Mouse (Mus musculus): ENCODE results near the gene Swt1. TPM values are rescaled to one million over a fixed set of nuclear protein-coding genes. Genes with fewer than 3 reads are reported as not detected.
"Not testable (repeated sequence)": the region's sequence is repeated elsewhere in the genome, so short reads cannot be mapped to it uniquely, and the experiment has no call there.

Swt1 gene
- 17.0 and 18.3 TPM in 2 replicates for polyA plus RNA-seq (2016; fragmentation: Nextera tagmentation; extraction: Ambion mirVana)

GRCm38 (mm10) chr1:151428263-151429221 lies at the start of gene Swt1, which contains the start of gene Trmt1l:
TSS of gene Swt1 (minus strand) at chr1:151428455.
TSS of gene Trmt1l (plus strand) at chr1:151428542.
- H3K4me1 ChIP-seq: peaks cover 14% of the 10 kb centered on the region
- no peaks in the 10 kb centered on the region for H3K27me3 ChIP-seq (ENCODE audit: insufficient read depth, poor library complexity, severe bottlenecking)
- peaks cover 4% of the 10 kb centered on the region; the same call in 1 of the 2 replicates for H3K36me3 ChIP-seq
- no peaks in the 10 kb centered on the region for H3K9me3 ChIP-seq
- peak within 1 kb of the TSS; percentile 96 for H3K4me3 ChIP-seq
- WGBS: under 1% methylated on average over 74 of the region's 74 CpGs
- peak within 1 kb of the TSS; percentile 98 for H3K27ac ChIP-seq
- peak; percentile 100 for DNase-seq (ENCODE audit: low spot score)

- DNase-seq (ENCODE audit: low spot score); H3K4me3 ChIP-seq; H3K27ac ChIP-seq; H3K9me3 ChIP-seq; H3K27me3 ChIP-seq (ENCODE audit: insufficient read depth, poor library complexity, severe bottlenecking); H3K4me1 ChIP-seq: not testable (repeated sequence)
- 89% methylated on average over 8 of the region's 8 CpGs for WGBS
- peaks cover 86% of the 10 kb centered on the region for H3K36me3 ChIP-seq
These were observed 44.1 kb upstream of the Swt1 start for GRCm38 (mm10) chr1:151472386-151472785.

- Histone ChIP-seq H3K27me3 (ENCODE audit: insufficient read depth, poor library complexity, severe bottlenecking) (no peaks in the 10 kb centered on the region), H3K9me3 (no peaks in the 10 kb centered on the region), H3K4me3 (no peak overlapping the region), H3K36me3 (peaks cover 85% of the 10 kb centered on the region), H3K27ac (no peak overlapping the region), H3K4me1 (no peaks in the 10 kb centered on the region)
- WGBS: 78% methylated on average over 7 of the region's 7 CpGs
- no peak for DNase-seq (ENCODE audit: low spot score)
These were observed 43.2 kb upstream of the Swt1 start for GRCm38 (mm10) chr1:151471429-151471828.

DNA sequence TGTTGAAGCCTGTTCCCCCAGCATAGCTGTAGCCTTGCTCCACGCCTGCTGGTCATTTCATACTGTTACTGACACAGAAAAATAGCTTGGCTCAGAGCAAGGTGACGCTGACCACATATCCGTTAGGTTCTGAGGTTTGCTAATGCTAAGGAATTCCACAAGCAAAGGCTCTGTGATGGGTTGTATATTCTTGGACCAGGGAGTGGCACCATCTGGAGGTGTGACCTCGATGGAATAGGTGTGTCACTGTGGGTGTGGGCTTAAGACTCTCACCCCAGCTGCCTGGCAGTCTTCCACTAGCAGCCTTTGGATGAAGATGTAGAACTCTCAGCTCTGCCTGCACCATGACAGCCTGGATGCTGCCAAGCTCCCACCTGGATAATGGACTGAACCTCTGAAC lies 38.3 kb upstream of the Swt1 start:
- H3K36me3 ChIP-seq: peaks cover 44% of the 10 kb centered on the region
- 87% methylated on average over 4 of the region's 4 CpGs for WGBS

GRCm38 (mm10) chr1:151464914-151465313 lies 36.7 kb upstream of the Swt1 start:
- no peak for DNase-seq (ENCODE audit: low spot score)
- no peak overlapping the region for H3K4me3 ChIP-seq
- WGBS: 36% methylated on average over 4 of the region's 4 CpGs
- H3K27me3 ChIP-seq (ENCODE audit: insufficient read depth, poor library complexity, severe bottlenecking): no peaks in the 10 kb centered on the region
- H3K27ac ChIP-seq: no peak overlapping the region
- H3K36me3 ChIP-seq: peaks cover 43% of the 10 kb centered on the region
- no peaks in the 10 kb centered on the region for H3K4me1 ChIP-seq
- no peaks in the 10 kb centered on the region for H3K9me3 ChIP-seq

More for the DNA sequence above, 38.3 kb upstream of the Swt1 start:
- no peak overlapping the region for H3K4me3 ChIP-seq
- no peaks in the 10 kb centered on the region for H3K4me1 ChIP-seq
- H3K27me3 ChIP-seq (ENCODE audit: insufficient read depth, poor library complexity, severe bottlenecking): no peaks in the 10 kb centered on the region
- H3K27ac ChIP-seq: no peak overlapping the region
- H3K9me3 ChIP-seq: no peaks in the 10 kb centered on the region
- DNase-seq (ENCODE audit: low spot score): no peak

GRCm38 (mm10) chr1:151461265-151461664 lies 33.0 kb upstream of the Swt1 start:
- H3K27me3 ChIP-seq (ENCODE audit: insufficient read depth, poor library complexity, severe bottlenecking): no peaks in the 10 kb centered on the region
- H3K4me3 ChIP-seq: no peak overlapping the region
- WGBS: 78% methylated on average over 9 of the region's 9 CpGs
- H3K27ac ChIP-seq: no peak overlapping the region
- H3K9me3 ChIP-seq: no peaks in the 10 kb centered on the region
- H3K36me3 ChIP-seq: peaks cover 47% of the 10 kb centered on the region
- no peak for DNase-seq (ENCODE audit: low spot score)
- no peaks in the 10 kb centered on the region for H3K4me1 ChIP-seq

- Histone ChIP-seq H3K27ac (no peak overlapping the region), H3K27me3 (ENCODE audit: insufficient read depth, poor library complexity, severe bottlenecking) (no peaks in the 10 kb centered on the region), H3K9me3 (no peaks in the 10 kb centered on the region), H3K36me3 (peaks cover 74% of the 10 kb centered on the region), H3K4me1 (no peaks in the 10 kb centered on the region), H3K4me3 (no peak overlapping the region)
- no peak for DNase-seq (ENCODE audit: low spot score)
- 69% methylated on average over 5 of the region's 5 CpGs for WGBS
These were observed 28.8 kb upstream of the Swt1 start for GRCm38 (mm10) chr1:151457087-151457486.

GRCm38 (mm10) chr1:151451946-151452345 lies 23.7 kb upstream of the Swt1 start:
- H3K36me3 ChIP-seq: peaks cover 78% of the 10 kb centered on the region
- H3K27ac ChIP-seq: no peak overlapping the region
- no peaks in the 10 kb centered on the region for H3K27me3 ChIP-seq (ENCODE audit: insufficient read depth, poor library complexity, severe bottlenecking)
- no peak for DNase-seq (ENCODE audit: low spot score)
- no peak overlapping the region for H3K4me3 ChIP-seq
- H3K9me3 ChIP-seq: no peaks in the 10 kb centered on the region
- 95% methylated on average over 11 of the region's 11 CpGs for WGBS
- no peaks in the 10 kb centered on the region for H3K4me1 ChIP-seq

GRCm38 (mm10) chr1:151450851-151451250 lies 22.6 kb upstream of the Swt1 start:
- no peaks in the 10 kb centered on the region for H3K4me1 ChIP-seq
- H3K27me3 ChIP-seq (ENCODE audit: insufficient read depth, poor library complexity, severe bottlenecking): no peaks in the 10 kb centered on the region
- H3K9me3 ChIP-seq: no peaks in the 10 kb centered on the region
- 94% methylated on average over 1 of the region's 2 CpGs for WGBS
- no peak overlapping the region for H3K27ac ChIP-seq
- H3K4me3 ChIP-seq: no peak overlapping the region
- H3K36me3 ChIP-seq: peaks cover 82% of the 10 kb centered on the region
- DNase-seq (ENCODE audit: low spot score): no peak

GRCm38 (mm10) chr1:151449866-151450265 lies 21.6 kb upstream of the Swt1 start:
- Histone ChIP-seq H3K27me3 (ENCODE audit: insufficient read depth, poor library complexity, severe bottlenecking) (no peaks in the 10 kb centered on the region), H3K27ac (no peak overlapping the region)
- 94% methylated on average over 10 of the region's 10 CpGs for WGBS

DNA sequence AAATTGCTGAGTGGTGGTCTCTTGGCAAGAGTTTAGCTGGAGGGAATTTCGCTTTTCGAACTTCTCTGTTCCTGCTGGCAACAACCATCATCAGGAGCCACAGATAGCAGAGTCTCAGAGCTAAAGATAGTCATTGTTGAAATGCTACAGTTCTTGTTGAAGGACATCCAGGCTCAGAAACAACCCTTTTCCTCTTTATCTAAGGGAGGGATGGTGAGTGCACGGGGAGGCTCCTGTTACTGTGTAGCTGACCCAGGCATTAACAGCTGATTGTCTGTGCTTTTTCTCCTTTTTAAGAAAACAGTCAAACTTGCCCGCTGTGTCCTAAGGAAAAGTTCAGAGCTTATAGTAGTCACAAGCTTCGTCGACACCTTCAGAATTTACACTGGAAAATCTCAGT lies 7.2 kb upstream of the Swt1 start:
- H3K36me3 ChIP-seq: peaks cover 61% of the 10 kb centered on the region
- peaks cover 8% of the 10 kb centered on the region for H3K4me1 ChIP-seq
- H3K4me3 ChIP-seq: no peak overlapping the region
- H3K9me3 ChIP-seq: no peaks in the 10 kb centered on the region
- no peaks in the 10 kb centered on the region for H3K27me3 ChIP-seq (ENCODE audit: insufficient read depth, poor library complexity, severe bottlenecking)
- H3K27ac ChIP-seq: peak overlapping the region; percentile 73
- no peak for DNase-seq (ENCODE audit: low spot score)
- WGBS: 58% methylated on average over 6 of the region's 6 CpGs

More at GRCm38 (mm10) chr1:151449866-151450265, 21.6 kb upstream of the Swt1 start:
- H3K4me3 ChIP-seq: no peak overlapping the region
- H3K36me3 ChIP-seq: peaks cover 89% of the 10 kb centered on the region
- no peaks in the 10 kb centered on the region for H3K9me3 ChIP-seq
- H3K4me1 ChIP-seq: no peaks in the 10 kb centered on the region
- no peak for DNase-seq (ENCODE audit: low spot score)

DNA sequence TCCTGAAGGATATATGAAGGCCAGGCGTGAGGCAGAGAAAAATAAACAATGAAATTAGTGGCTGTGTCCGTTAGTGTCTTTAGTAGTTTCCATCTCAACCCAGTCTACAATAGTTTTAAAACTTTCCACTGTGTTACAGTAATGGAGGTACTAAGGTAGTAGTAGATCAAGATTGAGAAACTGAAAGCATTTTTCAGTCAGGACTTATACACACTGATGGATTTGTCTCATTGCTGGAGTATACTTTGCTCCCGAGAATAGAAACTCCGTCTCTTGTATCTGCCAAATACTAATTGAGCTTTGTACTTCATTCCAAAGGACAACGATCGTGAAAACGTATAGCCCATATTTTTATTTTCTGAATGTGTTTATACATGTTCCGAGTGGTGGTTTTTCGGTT lies 1.1 kb upstream of the Swt1 start:
- Histone ChIP-seq H3K4me1 (peaks cover 14% of the 10 kb centered on the region), H3K9me3 (no peaks in the 10 kb centered on the region), H3K27me3 (ENCODE audit: insufficient read depth, poor library complexity, severe bottlenecking) (no peaks in the 10 kb centered on the region), H3K27ac (peak overlapping the region; percentile 98), H3K4me3 (peak overlapping the region; percentile 96), H3K36me3 (peaks cover 11% of the 10 kb centered on the region)
- no peak for DNase-seq (ENCODE audit: low spot score)
- WGBS: 40% methylated on average over 9 of the region's 9 CpGs

DNA sequence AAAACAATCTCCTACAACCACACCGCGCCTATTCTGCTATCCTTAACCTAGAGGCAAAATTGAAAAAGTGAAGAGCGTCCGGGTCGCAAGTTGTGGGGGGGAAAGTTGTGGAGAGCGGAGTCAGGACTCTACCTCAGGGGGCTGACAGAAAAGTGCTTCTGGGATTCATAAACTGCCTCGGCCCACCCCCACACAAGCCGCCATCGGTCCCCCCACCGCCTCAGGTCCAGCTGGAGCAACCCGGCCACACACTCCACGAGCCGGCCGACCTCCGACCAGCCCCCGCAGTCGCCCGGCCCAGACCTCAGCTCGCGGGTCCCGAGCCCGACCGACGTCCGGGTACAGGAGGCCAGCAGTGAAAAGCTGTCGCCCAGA lies 380 bp downstream of the Swt1 start:
- Histone ChIP-seq H3K9me3 (no peaks in the 10 kb centered on the region), H3K27ac (peak overlapping the region; percentile 98), H3K27me3 (ENCODE audit: insufficient read depth, poor library complexity, severe bottlenecking) (no peaks in the 10 kb centered on the region), H3K36me3 (no peaks in the 10 kb centered on the region), H3K4me3 (peak overlapping the region; percentile 96), H3K4me1 (peaks cover 14% of the 10 kb centered on the region)
- DNase-seq (ENCODE audit: low spot score): no peak
- WGBS: 1% methylated on average over 26 of the region's 26 CpGs

Data from heart, embryonic 10.5 days (tissue).